ENCODE assay signal across 7 mouse cellular contexts in genomic region chr8:94992010-94992409, GRCm38 (mm10). TPM values are rescaled to one million over a fixed set of nuclear protein-coding genes. Genes with fewer than 3 reads are reported as not detected.
DNase-seq lines count a peak whose midpoint lies in the region; ATAC-seq lines count a peak whose summit lies in the region.

No protein-coding gene starts in this region.

- WGBS in lung, embryonic 15.5 days = 80% methylated on average over 4 of the region's 4 CpGs
- WGBS in forebrain, embryonic 16.5 days = 66% methylated on average over 4 of the region's 4 CpGs
- WGBS in liver, embryonic 13.5 days (ENCODE audit: insufficient replicate concordance) = 52% methylated on average over 4 of the region's 4 CpGs
- WGBS in stomach, embryonic 14.5 days = 79% methylated on average over 4 of the region's 4 CpGs

- no peak overlapping the region for H3K9ac ChIP-seq in lung, embryonic 15.5 days
- H3K9ac ChIP-seq in forebrain, embryonic 16.5 days (replicated peaks; ENCODE audit: low read depth, low read length) = no peak overlapping the region
- H3K9ac ChIP-seq in liver, embryonic 13.5 days = peak overlapping the region; percentile 30
- H3K9ac ChIP-seq in stomach, embryonic 14.5 days (replicated peaks; ENCODE audit: low read depth, low read length) = no peak overlapping the region

- no peaks in the 10 kb centered on the region for H3K9me3 ChIP-seq in lung, embryonic 15.5 days
- no peaks in the 10 kb centered on the region for H3K9me3 ChIP-seq in forebrain, embryonic 16.5 days (ENCODE audit: control insufficient read depth, low read length)
- no peaks in the 10 kb centered on the region for H3K9me3 ChIP-seq in liver, embryonic 13.5 days (replicated peaks)
- no peaks in the 10 kb centered on the region for H3K9me3 ChIP-seq in stomach, embryonic 14.5 days (ENCODE audit: control insufficient read depth, low read depth, low read length)

- H3K4me1 ChIP-seq in lung, embryonic 15.5 days = peaks cover 45% of the 10 kb centered on the region
- H3K4me1 ChIP-seq in forebrain, embryonic 16.5 days (replicated peaks; ENCODE audit: control insufficient read depth, insufficient read depth, low read length) = peaks cover 55% of the 10 kb centered on the region
- H3K4me1 ChIP-seq in liver, embryonic 13.5 days (replicated peaks) = peaks cover 99% of the 10 kb centered on the region
- peaks cover 31% of the 10 kb centered on the region for H3K4me1 ChIP-seq in stomach, embryonic 14.5 days (ENCODE audit: control insufficient read depth, insufficient read depth, low read length)

- no peaks in the 10 kb centered on the region for H3K27me3 ChIP-seq in lung, embryonic 15.5 days
- H3K27me3 ChIP-seq in forebrain, embryonic 16.5 days (replicated peaks; ENCODE audit: control insufficient read depth, insufficient read depth, low read length) = no peaks in the 10 kb centered on the region
- H3K27me3 ChIP-seq in liver, embryonic 13.5 days = no peaks in the 10 kb centered on the region
- H3K27me3 ChIP-seq in stomach, embryonic 14.5 days (ENCODE audit: control insufficient read depth, insufficient read depth, low read length) = no peaks in the 10 kb centered on the region

- H3K36me3 ChIP-seq in lung, embryonic 15.5 days = no peaks in the 10 kb centered on the region
- H3K36me3 ChIP-seq in forebrain, embryonic 16.5 days (ENCODE audit: control insufficient read depth, insufficient read depth) = no peaks in the 10 kb centered on the region
- H3K36me3 ChIP-seq in liver, embryonic 13.5 days = peaks cover 89% of the 10 kb centered on the region
- no peaks in the 10 kb centered on the region for H3K36me3 ChIP-seq in stomach, embryonic 14.5 days (ENCODE audit: control insufficient read depth, insufficient read depth, low read length)

- ATAC-seq in lung, embryonic 15.5 days (ENCODE audit: borderline replicate concordance, extremely low read depth, low FRiP score, low TSS enrichment) = no peak
- ATAC-seq in forebrain, embryonic 16.5 days = no peak
- ATAC-seq in liver, embryonic 13.5 days (ENCODE audit: low read depth) = no peak
- no peak for ATAC-seq in stomach, embryonic 14.5 days (ENCODE audit: insufficient number of reproducible peaks, insufficient read depth, low FRiP score, low read depth)

- H3K4me3 ChIP-seq in lung, embryonic 15.5 days = no peak overlapping the region
- no peak overlapping the region for H3K4me3 ChIP-seq in forebrain, embryonic 16.5 days (replicated peaks; ENCODE audit: low read length)
- H3K4me3 ChIP-seq in liver, embryonic 13.5 days (replicated peaks) = no peak overlapping the region
- no peak overlapping the region for H3K4me3 ChIP-seq in stomach, embryonic 14.5 days (ENCODE audit: low read depth, low read length)

- no peak for DNase-seq in lung, postnatal 14 days
- DNase-seq in liver, embryonic 13.5 days = no peak
- no peak for DNase-seq in left cerebral cortex, adult 18-20 months (ENCODE audit: low spot score in 2 of 2)
- DNase-seq in thymus, postnatal 36 days = no peak

- no peak overlapping the region for H3K4me2 ChIP-seq in lung, embryonic 15.5 days
- no peak overlapping the region for H3K4me2 ChIP-seq in forebrain, embryonic 16.5 days (ENCODE audit: low read length)
- peak overlapping the region; percentile 95; the same call in 1 of the 2 replicates for H3K4me2 ChIP-seq in liver, embryonic 13.5 days
- no peak overlapping the region for H3K4me2 ChIP-seq in stomach, embryonic 14.5 days (replicated peaks; ENCODE audit: low read depth, low read length)

- H3K27ac ChIP-seq in lung, embryonic 15.5 days = peak overlapping the region; percentile 82
- peak overlapping the region; percentile 94 for H3K27ac ChIP-seq in forebrain, embryonic 16.5 days (ENCODE audit: low read length)
- H3K27ac ChIP-seq in liver, embryonic 13.5 days = peak overlapping the region; percentile 54
- H3K27ac ChIP-seq in stomach, embryonic 14.5 days (ENCODE audit: low read length) = peak overlapping the region; percentile 44; the same call in 1 of the 2 replicates

RNA-seq across cellular contexts. Expression of gene Adgrg1, which starts 17.5 kb away (rescaled TPM):
- polyA plus RNA-seq in lung, embryonic 15.5 days (2015; fragmentation: Nextera tagmentation; extraction: Ambion mirVana) = 35.4 and 35.6 TPM in 2 replicates
- 132 and 152 TPM in 2 replicates for polyA plus RNA-seq in forebrain, embryonic 16.5 days (2015; fragmentation: Nextera tagmentation; extraction: Ambion mirVana)
- 42.7 and 55.6 TPM in 2 replicates for polyA plus RNA-seq in liver, embryonic 13.5 days (2015; fragmentation: Nextera tagmentation; extraction: Ambion mirVana)
- 43.8 and 50.9 TPM in 2 replicates for polyA plus RNA-seq in stomach, embryonic 14.5 days (2014; fragmentation: Nextera tagmentation; extraction: Ambion mirVana)
- 10 to 100 TPM; 81.2 to 81.3 TPM for total RNA-seq in left cerebral cortex, adult 18-20 months (2021)

RNA-seq across cellular contexts. Expression of gene Adgrg3, which starts 25.5 kb away (rescaled TPM):
- polyA plus RNA-seq in lung, embryonic 15.5 days (2015; fragmentation: Nextera tagmentation; extraction: Ambion mirVana) = 4.3 and 5.2 TPM in 2 replicates
- polyA plus RNA-seq in forebrain, embryonic 16.5 days (2015; fragmentation: Nextera tagmentation; extraction: Ambion mirVana) = 0.93 and 1.1 TPM in 2 replicates
- polyA plus RNA-seq in liver, embryonic 13.5 days (2015; fragmentation: Nextera tagmentation; extraction: Ambion mirVana) = 5.5 and 6.0 TPM in 2 replicates
- polyA plus RNA-seq in stomach, embryonic 14.5 days (2014; fragmentation: Nextera tagmentation; extraction: Ambion mirVana) = 3.8 and 4.5 TPM in 2 replicates
- under 1 TPM; 0.30 to 0.87 TPM for total RNA-seq in left cerebral cortex, adult 18-20 months (2021)

Comparison
In these comparisons a context has a peak if more than half of its experiments do, and no peak if none do; other contexts are left out.
1. H3K27ac ChIP-seq: peak in every context shown above with its lines; median percentile 94 in forebrain, embryonic 16.5 days; 82 in lung, embryonic 15.5 days; 54 in liver, embryonic 13.5 days; 44 in stomach, embryonic 14.5 days.